Mouse (Mus musculus) lung, postnatal 0 days (tissue): ENCODE measurements around the gene Fam102a.

ENCODE experiments used
- CTCF ChIP-seq: IDR thresholded peaks from 2 replicates; pipeline ENCODE4 v1.5.1; 2016; ENCODE audit warnings: antibody characterized with exemption, mild to moderate bottlenecking
- EP300 ChIP-seq: IDR thresholded peaks from 2 replicates; pipeline ENCODE4 v1.6.1; 2016; ENCODE audit warnings: antibody characterized with exemption, mild to moderate bottlenecking, control low read depth

DNA sequence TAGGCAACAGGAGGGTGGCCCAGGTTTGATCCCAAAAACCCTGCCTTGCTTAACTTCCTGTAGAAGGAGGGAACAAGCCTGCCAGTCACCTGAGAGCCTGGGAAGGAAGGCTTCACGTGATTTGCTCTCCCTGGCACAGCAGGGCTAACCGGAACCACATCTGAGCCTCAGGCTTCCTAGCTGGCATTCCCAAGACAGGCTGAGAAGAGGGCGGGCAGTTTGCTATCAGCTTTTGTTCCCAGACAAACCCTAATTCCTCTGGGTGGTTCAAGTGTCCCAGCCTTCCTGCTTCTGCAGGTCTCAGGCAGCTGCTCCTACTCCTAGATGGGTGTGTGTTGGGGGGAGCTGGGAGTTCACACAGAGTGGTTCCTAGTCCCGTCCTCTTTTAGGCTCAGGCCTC, 20.4 kb downstream of the Fam102a start:
- TF ChIP-seq EP300, result no peak
- no peak for TF ChIP-seq CTCF
